Mouse (Mus musculus): ENCODE data around the gene Flot1. TPM values are rescaled to one million over a fixed set of nuclear protein-coding genes. Genes with fewer than 3 reads are reported as not detected.

Flot1 gene
- polyA plus RNA-seq, 1 experiment from 2014 or later, result 134 TPM

- Histone ChIP-seq H3K9me3 (replicated peaks; ENCODE audit: control insufficient read depth, low read length) (peaks cover 4% of the 10 kb centered on the region; the same call in 1 of the 2 replicates), H3K27ac (ENCODE audit: low read length) (peak overlapping the region; percentile 26; the same call in 1 of the 2 replicates), H3K36me3 (ENCODE audit: control insufficient read depth, insufficient read depth) (peaks cover 60% of the 10 kb centered on the region), H3K4me3 (ENCODE audit: low read length) (no peak overlapping the region), H3K27me3 (ENCODE audit: control insufficient read depth, insufficient read depth, low read length) (no peaks in the 10 kb centered on the region), H3K4me2 (ENCODE audit: low read depth, low read length) (peak overlapping the region; percentile 49), H3K4me1 (ENCODE audit: control insufficient read depth, insufficient read depth, low read length) (peaks cover 22% of the 10 kb centered on the region), H3K9ac (ENCODE audit: low read length) (peak overlapping the region; percentile 61; the same call in 1 of the 2 replicates)
- 2% methylated on average over 21 of the region's 21 CpGs for WGBS
- peak; percentile 57 for ATAC-seq (replicated peaks; ENCODE audit: extremely low read depth, insufficient read depth, low FRiP score)
Observed at GRCm38 (mm10) chr17:35829737-35830136, 6.7 kb downstream of the Flot1 start.

- H3K27me3 ChIP-seq (ENCODE audit: control insufficient read depth, insufficient read depth, low read length), result no peaks in the 10 kb centered on the region
- H3K4me2 ChIP-seq (ENCODE audit: low read depth, low read length), result no peak overlapping the region
- peaks cover 2% of the 10 kb centered on the region; the same call in 1 of the 2 replicates for H3K9me3 ChIP-seq (replicated peaks; ENCODE audit: control insufficient read depth, low read length)
- no peak for ATAC-seq (replicated peaks; ENCODE audit: extremely low read depth, insufficient read depth, low FRiP score)
- H3K4me3 ChIP-seq (ENCODE audit: low read length), result no peak overlapping the region
- H3K4me1 ChIP-seq (ENCODE audit: control insufficient read depth, insufficient read depth, low read length), result peaks cover 36% of the 10 kb centered on the region
- no peak overlapping the region for H3K9ac ChIP-seq (ENCODE audit: low read length)
- WGBS, result 68% methylated on average over 8 of the region's 8 CpGs
- H3K27ac ChIP-seq (ENCODE audit: low read length), result 0 out of 2 replicates have a peak overlapping the region, but pooled peaks have one; percentile 14
- H3K36me3 ChIP-seq (ENCODE audit: control insufficient read depth, insufficient read depth), result peaks cover 56% of the 10 kb centered on the region
Observed at GRCm38 (mm10) chr17:35832400-35833238, 9.6 kb downstream of the Flot1 start.

- no peaks in the 10 kb centered on the region for H3K27me3 ChIP-seq (ENCODE audit: control insufficient read depth, insufficient read depth, low read length)
- no peak overlapping the region for H3K9ac ChIP-seq (ENCODE audit: low read length)
- H3K9me3 ChIP-seq (replicated peaks; ENCODE audit: control insufficient read depth, low read length), result no peaks in the 10 kb centered on the region
- no peak for ATAC-seq (replicated peaks; ENCODE audit: extremely low read depth, insufficient read depth, low FRiP score)
- WGBS, result 21% methylated on average over 5 of the region's 5 CpGs
- 0 out of 2 replicates have a peak overlapping the region, but pooled peaks have one; percentile 14 for H3K27ac ChIP-seq (ENCODE audit: low read length)
- peaks cover 36% of the 10 kb centered on the region for H3K4me1 ChIP-seq (ENCODE audit: control insufficient read depth, insufficient read depth, low read length)
- no peak overlapping the region for H3K4me2 ChIP-seq (ENCODE audit: low read depth, low read length)
- H3K4me3 ChIP-seq (ENCODE audit: low read length), result no peak overlapping the region
- peaks cover 49% of the 10 kb centered on the region for H3K36me3 ChIP-seq (ENCODE audit: control insufficient read depth, insufficient read depth)
Observed at GRCm38 (mm10) chr17:35833239-35833751, 10.3 kb downstream of the Flot1 start.

GRCm38 (mm10) chr17:35833894-35834293, 10.9 kb downstream of the Flot1 start:
- Histone ChIP-seq H3K4me2 (ENCODE audit: low read depth, low read length) (no peak overlapping the region), H3K27ac (ENCODE audit: low read length) (no peak overlapping the region), H3K9me3 (replicated peaks; ENCODE audit: control insufficient read depth, low read length) (no peaks in the 10 kb centered on the region), H3K4me3 (ENCODE audit: low read length) (no peak overlapping the region), H3K9ac (ENCODE audit: low read length) (no peak overlapping the region), H3K27me3 (ENCODE audit: control insufficient read depth, insufficient read depth, low read length) (no peaks in the 10 kb centered on the region), H3K4me1 (ENCODE audit: control insufficient read depth, insufficient read depth, low read length) (peaks cover 36% of the 10 kb centered on the region), H3K36me3 (ENCODE audit: control insufficient read depth, insufficient read depth) (peaks cover 49% of the 10 kb centered on the region)
- ATAC-seq (replicated peaks; ENCODE audit: extremely low read depth, insufficient read depth, low FRiP score), result no peak
- 48% methylated on average over 5 of the region's 5 CpGs for WGBS

- ATAC-seq (replicated peaks; ENCODE audit: extremely low read depth, insufficient read depth, low FRiP score), result no peak
- no peak overlapping the region for H3K9ac ChIP-seq (ENCODE audit: low read length)
- H3K27me3 ChIP-seq (ENCODE audit: control insufficient read depth, insufficient read depth, low read length), result no peaks in the 10 kb centered on the region
- peak overlapping the region; percentile 79 for H3K4me2 ChIP-seq (ENCODE audit: low read depth, low read length)
- 70% methylated on average over 26 of the region's 26 CpGs for WGBS
- H3K27ac ChIP-seq (ENCODE audit: low read length), result no peak overlapping the region
- no peaks in the 10 kb centered on the region for H3K9me3 ChIP-seq (replicated peaks; ENCODE audit: control insufficient read depth, low read length)
- peak overlapping the region; percentile 89 for H3K4me3 ChIP-seq (ENCODE audit: low read length)
- H3K4me1 ChIP-seq (ENCODE audit: control insufficient read depth, insufficient read depth, low read length), result peaks cover 38% of the 10 kb centered on the region
- peaks cover 49% of the 10 kb centered on the region for H3K36me3 ChIP-seq (ENCODE audit: control insufficient read depth, insufficient read depth)
Observed at GRCm38 (mm10) chr17:35834696-35835422, 11.8 kb downstream of the Flot1 start.

GRCm38 (mm10) chr17:35835424-35836140, 12.6 kb downstream of the Flot1 start:
- Histone ChIP-seq H3K9me3 (replicated peaks; ENCODE audit: control insufficient read depth, low read length) (no peaks in the 10 kb centered on the region), H3K4me3 (ENCODE audit: low read length) (peak overlapping the region; percentile 89), H3K4me2 (ENCODE audit: low read depth, low read length) (peak overlapping the region; percentile 79), H3K36me3 (ENCODE audit: control insufficient read depth, insufficient read depth) (peaks cover 47% of the 10 kb centered on the region), H3K27me3 (ENCODE audit: control insufficient read depth, insufficient read depth, low read length) (no peaks in the 10 kb centered on the region), H3K9ac (ENCODE audit: low read length) (0 out of 2 replicates have a peak overlapping the region, but pooled peaks have one; percentile 26), H3K27ac (ENCODE audit: low read length) (no peak overlapping the region), H3K4me1 (ENCODE audit: control insufficient read depth, insufficient read depth, low read length) (peaks cover 33% of the 10 kb centered on the region)
- WGBS, result 65% methylated on average over 26 of the region's 26 CpGs
- no peak for ATAC-seq (replicated peaks; ENCODE audit: extremely low read depth, insufficient read depth, low FRiP score)

- ATAC-seq (replicated peaks; ENCODE audit: extremely low read depth, insufficient read depth, low FRiP score), result no peak
- Histone ChIP-seq H3K27me3 (ENCODE audit: control insufficient read depth, insufficient read depth, low read length) (no peaks in the 10 kb centered on the region), H3K4me3 (ENCODE audit: low read length) (peak overlapping the region; percentile 89), H3K9me3 (replicated peaks; ENCODE audit: control insufficient read depth, low read length) (no peaks in the 10 kb centered on the region), H3K4me1 (ENCODE audit: control insufficient read depth, insufficient read depth, low read length) (peaks cover 33% of the 10 kb centered on the region), H3K4me2 (ENCODE audit: low read depth, low read length) (peak overlapping the region; percentile 79), H3K27ac (ENCODE audit: low read length) (peak overlapping the region; percentile 99), H3K36me3 (ENCODE audit: control insufficient read depth, insufficient read depth) (peaks cover 44% of the 10 kb centered on the region), H3K9ac (ENCODE audit: low read length) (peak overlapping the region; percentile 93)
- 4% methylated on average over 24 of the region's 24 CpGs for WGBS
Observed at GRCm38 (mm10) chr17:35836178-35836965, 13.3 kb downstream of the Flot1 start.

GRCm38 (mm10) chr17:35836991-35837422, 14.0 kb downstream of the Flot1 start:
- peak; percentile 38 for ATAC-seq (replicated peaks; ENCODE audit: extremely low read depth, insufficient read depth, low FRiP score)
- H3K27me3 ChIP-seq (ENCODE audit: control insufficient read depth, insufficient read depth, low read length), result no peaks in the 10 kb centered on the region
- peak overlapping the region; percentile 89 for H3K4me3 ChIP-seq (ENCODE audit: low read length)
- H3K36me3 ChIP-seq (ENCODE audit: control insufficient read depth, insufficient read depth), result peaks cover 41% of the 10 kb centered on the region
- peak overlapping the region; percentile 93 for H3K9ac ChIP-seq (ENCODE audit: low read length)
- peaks cover 35% of the 10 kb centered on the region for H3K4me1 ChIP-seq (ENCODE audit: control insufficient read depth, insufficient read depth, low read length)
- peak overlapping the region; percentile 79 for H3K4me2 ChIP-seq (ENCODE audit: low read depth, low read length)
- peak overlapping the region; percentile 99 for H3K27ac ChIP-seq (ENCODE audit: low read length)
- H3K9me3 ChIP-seq (replicated peaks; ENCODE audit: control insufficient read depth, low read length), result no peaks in the 10 kb centered on the region
- WGBS, result 1% methylated on average over 23 of the region's 25 CpGs

Data from heart, embryonic 16.5 days (tissue).